Mouse (Mus musculus): ENCODE measurements around the gene Shank1. TPM values are rescaled to one million over a fixed set of nuclear protein-coding genes. Genes with fewer than 3 reads are reported as not detected.

Gene Shank1
- total RNA-seq, 2 experiments from 2014 or later, result 586 to 632 TPM

GRCm38 (mm10) chr7:44335031-44335878 lies 25.2 kb downstream of the Shank1 start:
- intact Hi-C loops (cut with DNase I), result no loop called here
- peak in 1 of 2 experiments; percentile 72 for DNase-seq (ENCODE audit: low spot score in 2 of 2)

GRCm38 (mm10) chr7:44336046-44337021 lies 26.3 kb downstream of the Shank1 start:
- peak; percentile 65 to 69 for DNase-seq (ENCODE audit: low spot score in 2 of 2)
- intact Hi-C loops (cut with DNase I), result loop anchor here (2.0 kb wide), 1 partner anchor 26 kb away; the partner anchor contains the start of gene Shank1

GRCm38 (mm10) chr7:44337121-44337849 lies 27.2 kb downstream of the Shank1 start:
- intact Hi-C loops (cut with DNase I), result loop anchor here (2.0 kb wide), 1 partner anchor 26 kb away; the partner anchor contains the start of gene Shank1
- DNase-seq (ENCODE audit: low spot score in 2 of 2), result peak in 1 of 2 experiments; percentile 67

- intact Hi-C loops (cut with DNase I), result loop anchor here (2.0 kb wide), 1 partner anchor 15 kb away; no protein-coding TSS in a partner anchor
- DNase-seq (ENCODE audit: low spot score in 2 of 2), result no peak
These were observed 30.2 kb downstream of the Shank1 start for GRCm38 (mm10) chr7:44340226-44340625.

GRCm38 (mm10) chr7:44341119-44341518 lies 31.1 kb downstream of the Shank1 start:
- DNase-seq (ENCODE audit: low spot score in 2 of 2), result no peak
- intact Hi-C loops (cut with DNase I), result loop anchor here (2.0 kb wide), 1 partner anchor 14 kb away; no protein-coding TSS in a partner anchor

- peak in 1 of 2 experiments; percentile 51 for DNase-seq (ENCODE audit: low spot score in 2 of 2)
- intact Hi-C loops (cut with DNase I), result loop anchor here (2.0 kb wide), 1 partner anchor 13 kb away; no protein-coding TSS in a partner anchor
These were observed 31.7 kb downstream of the Shank1 start for GRCm38 (mm10) chr7:44341714-44342113.

- no peak for DNase-seq (ENCODE audit: low spot score in 2 of 2)
- intact Hi-C loops (cut with DNase I), result no loop called here
These were observed 33.5 kb downstream of the Shank1 start for GRCm38 (mm10) chr7:44343459-44344015.

- intact Hi-C loops (cut with DNase I), result no loop called here
- DNase-seq (ENCODE audit: low spot score in 2 of 2), result no peak
These were observed 34.6 kb downstream of the Shank1 start for GRCm38 (mm10) chr7:44344622-44345021.

GRCm38 (mm10) chr7:44349043-44349442 lies 39.0 kb downstream of the Shank1 start:
- DNase-seq (ENCODE audit: low spot score in 2 of 2), result no peak
- intact Hi-C loops (cut with DNase I), result no loop called here

GRCm38 (mm10) chr7:44350957-44351711 lies 41.1 kb downstream of the Shank1 start:
- intact Hi-C loops (cut with DNase I), result loop anchor here (2.0 to 5.0 kb wide), 2 partner anchors 39 to 88 kb away; partner anchors contain the start of gene Shank1
- DNase-seq (ENCODE audit: low spot score in 2 of 2), result peak; percentile 81 to 83

GRCm38 (mm10) chr7:44351881-44352749 lies 42.1 kb downstream of the Shank1 start:
- intact Hi-C loops (cut with DNase I), result loop anchor here (2.0 to 5.0 kb wide), 2 partner anchors 40 to 89 kb away; partner anchors contain the start of gene Shank1
- peak; percentile 42 to 45 for DNase-seq (ENCODE audit: low spot score in 2 of 2)

- peak; percentile 57 to 73 for DNase-seq (ENCODE audit: low spot score in 2 of 2)
- intact Hi-C loops (cut with DNase I), result loop anchor here (5.0 kb wide), 1 partner anchor 41 kb away; the partner anchor contains the start of gene Shank1
These were observed 42.9 kb downstream of the Shank1 start for GRCm38 (mm10) chr7:44352750-44353600.

- DNase-seq (ENCODE audit: low spot score in 2 of 2), result peak in 1 of 2 experiments; percentile 29
- intact Hi-C loops (cut with DNase I), result loop anchor here (2.0 to 5.0 kb wide), 2 partner anchors 13 to 41 kb away; partner anchors contain the start of gene Shank1
These were observed 43.7 kb downstream of the Shank1 start for GRCm38 (mm10) chr7:44353601-44354340.

GRCm38 (mm10) chr7:44355411-44355810 lies 45.4 kb downstream of the Shank1 start:
- intact Hi-C loops (cut with DNase I), result loop anchor here (2.0 kb wide), 1 partner anchor 15 kb away; no protein-coding TSS in a partner anchor
- DNase-seq (ENCODE audit: low spot score in 2 of 2), result peak in 1 of 2 experiments; percentile 19
